Mouse (Mus musculus): ENCODE data around the gene Sh2d4b. TPM values are rescaled to one million over a fixed set of nuclear protein-coding genes. Genes with fewer than 3 reads are reported as not detected.

Gene Sh2d4b
- polyA plus RNA-seq, 1 experiment from 2014 or later = 0.73 TPM

- peaks cover 31% of the 10 kb centered on the region for H3K36me3 ChIP-seq (ENCODE audit: control insufficient read depth, insufficient read depth, low read length)
- H3K27ac ChIP-seq (ENCODE audit: low read length) = no peak overlapping the region
- no peak overlapping the region for H3K4me3 ChIP-seq (ENCODE audit: low read length)
- H3K4me1 ChIP-seq (replicated peaks; ENCODE audit: control insufficient read depth, insufficient read depth, low read length) = peaks cover 5% of the 10 kb centered on the region
- H3K4me2 ChIP-seq (ENCODE audit: low read depth, low read length) = no peak overlapping the region
- H3K27me3 ChIP-seq (ENCODE audit: control insufficient read depth, insufficient read depth, low read depth, low read length) = no peaks in the 10 kb centered on the region
- no peak overlapping the region for H3K9ac ChIP-seq (ENCODE audit: low read length)
- ATAC-seq (ENCODE audit: low read depth) = no peak
- no peaks in the 10 kb centered on the region for H3K9me3 ChIP-seq (ENCODE audit: control insufficient read depth, low read length)
- 78% methylated on average over 8 of the region's 8 CpGs for WGBS
Measured at GRCm38 (mm10) chr14:40915838-40916237, 22.8 kb upstream of the Sh2d4b start.

GRCm38 (mm10) chr14:40914701-40915100, 21.6 kb upstream of the Sh2d4b start:
- H3K36me3 ChIP-seq (ENCODE audit: control insufficient read depth, insufficient read depth, low read length) = peaks cover 35% of the 10 kb centered on the region
- no peaks in the 10 kb centered on the region for H3K27me3 ChIP-seq (ENCODE audit: control insufficient read depth, insufficient read depth, low read depth, low read length)
- no peak overlapping the region for H3K4me2 ChIP-seq (ENCODE audit: low read depth, low read length)
- H3K9ac ChIP-seq (ENCODE audit: low read length) = no peak overlapping the region
- no peaks in the 10 kb centered on the region for H3K9me3 ChIP-seq (ENCODE audit: control insufficient read depth, low read length)
- H3K4me3 ChIP-seq (ENCODE audit: low read length) = no peak overlapping the region
- ATAC-seq (ENCODE audit: low read depth) = peak; percentile 42; the same call in 1 of the 2 replicates
- peaks cover 5% of the 10 kb centered on the region for H3K4me1 ChIP-seq (replicated peaks; ENCODE audit: control insufficient read depth, insufficient read depth, low read length)
- 58% methylated on average over 3 of the region's 3 CpGs for WGBS
- peak overlapping the region; percentile 26 for H3K27ac ChIP-seq (ENCODE audit: low read length)

- 84% methylated on average over 6 of the region's 6 CpGs for WGBS
- Histone ChIP-seq H3K36me3 (ENCODE audit: control insufficient read depth, insufficient read depth, low read length) (peaks cover 41% of the 10 kb centered on the region), H3K4me3 (ENCODE audit: low read length) (no peak overlapping the region), H3K27ac (ENCODE audit: low read length) (no peak overlapping the region), H3K4me1 (replicated peaks; ENCODE audit: control insufficient read depth, insufficient read depth, low read length) (peaks cover 5% of the 10 kb centered on the region), H3K4me2 (ENCODE audit: low read depth, low read length) (no peak overlapping the region), H3K9me3 (ENCODE audit: control insufficient read depth, low read length) (no peaks in the 10 kb centered on the region), H3K27me3 (ENCODE audit: control insufficient read depth, insufficient read depth, low read depth, low read length) (no peaks in the 10 kb centered on the region), H3K9ac (ENCODE audit: low read length) (no peak overlapping the region)
- ATAC-seq (ENCODE audit: low read depth) = no peak
Measured at GRCm38 (mm10) chr14:40913709-40914108, 20.6 kb upstream of the Sh2d4b start.

DNA sequence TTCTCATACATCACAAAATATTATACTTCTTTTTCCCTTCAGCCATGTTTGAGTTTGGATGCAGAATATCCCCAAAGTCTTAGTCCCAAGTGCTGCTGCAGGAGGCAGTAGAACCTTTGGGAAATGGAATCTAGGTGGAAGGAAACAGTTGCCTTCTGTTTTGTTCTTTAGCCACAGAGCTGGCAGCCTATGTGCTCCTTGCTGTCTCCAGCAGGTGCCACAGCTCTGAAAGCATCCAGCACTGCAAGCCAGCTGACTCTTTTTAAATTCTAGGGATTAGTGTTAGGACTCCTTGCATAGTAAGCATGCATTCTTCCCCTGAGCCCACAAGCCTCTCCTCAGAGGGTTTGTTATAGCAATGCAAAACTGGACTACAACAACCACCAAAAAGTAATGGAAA, 18.5 kb upstream of the Sh2d4b start:
- no peak for ATAC-seq (ENCODE audit: low read depth)
- Histone ChIP-seq H3K36me3 (ENCODE audit: control insufficient read depth, insufficient read depth, low read length) (peaks cover 58% of the 10 kb centered on the region), H3K27me3 (ENCODE audit: control insufficient read depth, insufficient read depth, low read depth, low read length) (no peaks in the 10 kb centered on the region), H3K4me2 (ENCODE audit: low read depth, low read length) (no peak overlapping the region), H3K9ac (ENCODE audit: low read length) (no peak overlapping the region), H3K9me3 (ENCODE audit: control insufficient read depth, low read length) (no peaks in the 10 kb centered on the region), H3K27ac (ENCODE audit: low read length) (no peak overlapping the region), H3K4me3 (ENCODE audit: low read length) (no peak overlapping the region), H3K4me1 (replicated peaks; ENCODE audit: control insufficient read depth, insufficient read depth, low read length) (peaks cover 5% of the 10 kb centered on the region)

- peaks cover 50% of the 10 kb centered on the region for H3K36me3 ChIP-seq (ENCODE audit: control insufficient read depth, insufficient read depth, low read length)
- H3K4me3 ChIP-seq (ENCODE audit: low read length) = no peak overlapping the region
- no peak overlapping the region for H3K4me2 ChIP-seq (ENCODE audit: low read depth, low read length)
- no peak overlapping the region for H3K9ac ChIP-seq (ENCODE audit: low read length)
- ATAC-seq (ENCODE audit: low read depth) = no peak
- no peaks in the 10 kb centered on the region for H3K9me3 ChIP-seq (ENCODE audit: control insufficient read depth, low read length)
- H3K27ac ChIP-seq (ENCODE audit: low read length) = no peak overlapping the region
- no peaks in the 10 kb centered on the region for H3K27me3 ChIP-seq (ENCODE audit: control insufficient read depth, insufficient read depth, low read depth, low read length)
- H3K4me1 ChIP-seq (replicated peaks; ENCODE audit: control insufficient read depth, insufficient read depth, low read length) = no peaks in the 10 kb centered on the region
- 83% methylated on average over 9 of the region's 9 CpGs for WGBS
Measured at GRCm38 (mm10) chr14:40908763-40909162, 15.7 kb upstream of the Sh2d4b start.

DNA sequence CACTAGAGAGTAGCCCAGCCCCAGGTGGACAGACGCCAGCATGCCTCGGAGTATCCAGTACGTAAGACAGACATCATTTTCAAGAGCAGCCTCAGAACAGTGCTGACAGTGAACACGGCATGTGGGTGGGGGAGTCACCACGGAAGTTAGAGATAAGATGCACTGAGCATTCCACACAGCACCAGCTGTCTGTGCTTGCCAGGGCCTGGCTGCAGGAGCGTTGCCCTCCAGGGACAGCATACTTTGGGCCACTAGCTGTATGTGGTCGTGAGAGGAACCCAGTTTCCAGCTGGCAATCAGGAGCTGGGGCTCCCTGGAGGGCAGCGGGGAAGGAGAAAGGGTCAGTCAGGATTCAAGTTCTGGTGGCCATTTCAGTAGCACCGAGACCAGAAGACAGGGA, 13.7 kb upstream of the Sh2d4b start:
- Histone ChIP-seq H3K27ac (ENCODE audit: low read length) (no peak overlapping the region), H3K9me3 (ENCODE audit: control insufficient read depth, low read length) (no peaks in the 10 kb centered on the region), H3K4me2 (ENCODE audit: low read depth, low read length) (no peak overlapping the region), H3K4me3 (ENCODE audit: low read length) (no peak overlapping the region), H3K9ac (ENCODE audit: low read length) (no peak overlapping the region), H3K4me1 (replicated peaks; ENCODE audit: control insufficient read depth, insufficient read depth, low read length) (peaks cover 5% of the 10 kb centered on the region; the same call in 1 of the 2 replicates), H3K36me3 (ENCODE audit: control insufficient read depth, insufficient read depth, low read length) (peaks cover 40% of the 10 kb centered on the region), H3K27me3 (ENCODE audit: control insufficient read depth, insufficient read depth, low read depth, low read length) (no peaks in the 10 kb centered on the region)
- no peak for ATAC-seq (ENCODE audit: low read depth)
- 64% methylated on average over 9 of the region's 9 CpGs for WGBS

DNA sequence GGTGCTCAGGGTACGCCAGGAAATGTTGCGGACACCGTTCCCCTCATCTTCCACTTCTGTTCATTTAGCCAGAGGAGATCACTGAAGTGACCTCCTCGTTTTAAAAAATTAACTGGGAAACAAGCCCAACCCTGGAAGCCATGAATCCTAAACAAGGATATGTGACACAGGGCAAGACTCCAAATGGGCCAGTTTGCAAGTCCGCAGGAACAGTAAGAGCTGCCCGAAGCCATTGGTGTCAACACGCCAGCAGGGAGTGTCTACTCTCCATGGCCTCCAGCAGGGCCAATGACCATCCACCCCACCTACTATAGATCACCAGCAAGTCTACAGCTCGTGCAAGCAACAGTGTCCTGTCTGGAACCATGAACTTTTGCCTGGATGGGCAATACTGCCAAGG, 12.7 kb upstream of the Sh2d4b start:
- no peaks in the 10 kb centered on the region for H3K27me3 ChIP-seq (ENCODE audit: control insufficient read depth, insufficient read depth, low read depth, low read length)
- WGBS = 84% methylated on average over 8 of the region's 8 CpGs
- no peak overlapping the region for H3K4me3 ChIP-seq (ENCODE audit: low read length)
- no peak overlapping the region for H3K4me2 ChIP-seq (ENCODE audit: low read depth, low read length)
- no peak overlapping the region for H3K27ac ChIP-seq (ENCODE audit: low read length)
- H3K4me1 ChIP-seq (replicated peaks; ENCODE audit: control insufficient read depth, insufficient read depth, low read length) = peaks cover 5% of the 10 kb centered on the region; the same call in 1 of the 2 replicates
- no peaks in the 10 kb centered on the region for H3K9me3 ChIP-seq (ENCODE audit: control insufficient read depth, low read length)
- no peak for ATAC-seq (ENCODE audit: low read depth)
- H3K9ac ChIP-seq (ENCODE audit: low read length) = no peak overlapping the region
- peaks cover 32% of the 10 kb centered on the region for H3K36me3 ChIP-seq (ENCODE audit: control insufficient read depth, insufficient read depth, low read length)

DNA sequence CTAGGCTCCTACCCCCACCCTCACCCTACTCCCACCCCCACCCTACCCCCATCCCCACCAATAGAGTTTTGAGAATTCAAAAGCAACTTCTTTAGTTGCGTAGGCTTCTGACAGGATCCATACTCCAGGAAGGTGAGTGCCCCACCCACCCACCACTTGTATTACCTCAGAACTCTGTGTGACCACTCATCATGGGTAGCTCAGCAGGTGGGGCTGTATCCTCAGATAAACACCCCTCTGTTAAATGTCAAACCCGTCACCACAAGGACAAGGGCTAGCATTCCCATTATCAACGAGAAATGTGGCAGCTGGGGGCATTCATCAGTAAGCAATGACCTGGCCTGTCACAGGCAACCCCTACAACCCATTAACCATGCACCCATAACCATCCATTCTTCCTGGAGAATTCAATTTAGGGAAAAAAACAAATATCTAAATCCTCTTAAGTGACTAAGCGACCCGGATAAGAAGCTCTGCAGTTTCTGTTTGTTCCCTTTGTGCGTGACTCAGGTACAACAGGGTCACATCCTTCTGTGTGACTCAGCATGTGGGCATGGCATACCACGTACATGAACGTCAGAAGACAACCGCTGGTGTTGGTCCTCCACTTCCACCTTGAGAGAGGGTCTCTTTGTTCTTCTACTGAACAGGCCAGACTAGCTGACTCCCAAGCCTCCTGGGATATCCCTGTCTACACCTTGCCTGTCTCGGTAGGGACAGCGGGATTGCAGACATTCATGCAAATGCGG, 9.4 kb upstream of the Sh2d4b start:
- Histone ChIP-seq H3K36me3 (ENCODE audit: control insufficient read depth, insufficient read depth, low read length) (peaks cover 15% of the 10 kb centered on the region), H3K9me3 (ENCODE audit: control insufficient read depth, low read length) (no peaks in the 10 kb centered on the region), H3K27me3 (ENCODE audit: control insufficient read depth, insufficient read depth, low read depth, low read length) (no peaks in the 10 kb centered on the region), H3K4me3 (ENCODE audit: low read length) (no peak overlapping the region), H3K4me1 (replicated peaks; ENCODE audit: control insufficient read depth, insufficient read depth, low read length) (peaks cover 5% of the 10 kb centered on the region; the same call in 1 of the 2 replicates), H3K4me2 (ENCODE audit: low read depth, low read length) (no peak overlapping the region), H3K27ac (ENCODE audit: low read length) (no peak overlapping the region), H3K9ac (ENCODE audit: low read length) (no peak overlapping the region)
- peak; percentile 32; the same call in 1 of the 2 replicates for ATAC-seq (ENCODE audit: low read depth)
- WGBS = 63% methylated on average over 12 of the region's 12 CpGs

- H3K9me3 ChIP-seq (ENCODE audit: control insufficient read depth, low read length) = no peaks in the 10 kb centered on the region
- no peak overlapping the region for H3K4me2 ChIP-seq (ENCODE audit: low read depth, low read length)
- WGBS = 50% methylated on average over 2 of the region's 2 CpGs
- peaks cover 5% of the 10 kb centered on the region; the same call in 1 of the 2 replicates for H3K4me1 ChIP-seq (replicated peaks; ENCODE audit: control insufficient read depth, insufficient read depth, low read length)
- no peak for ATAC-seq (ENCODE audit: low read depth)
- H3K27me3 ChIP-seq (ENCODE audit: control insufficient read depth, insufficient read depth, low read depth, low read length) = no peaks in the 10 kb centered on the region
- H3K4me3 ChIP-seq (ENCODE audit: low read length) = no peak overlapping the region
- no peak overlapping the region for H3K9ac ChIP-seq (ENCODE audit: low read length)
- H3K36me3 ChIP-seq (ENCODE audit: control insufficient read depth, insufficient read depth, low read length) = 0 out of 2 replicates have a peak, but pooled peaks cover 2% of the 10 kb centered on the region
- H3K27ac ChIP-seq (ENCODE audit: low read length) = no peak overlapping the region
Measured at GRCm38 (mm10) chr14:40900267-40900666, 7.2 kb upstream of the Sh2d4b start.
